Mouse (Mus musculus): ENCODE results near the gene Fanci. TPM values are rescaled to one million over a fixed set of nuclear protein-coding genes. Genes with fewer than 3 reads are reported as not detected.

Fanci gene
- polyA plus RNA-seq, 1 experiment from 2014 or later: 7.1 TPM

- Histone ChIP-seq H3K9me3 (ENCODE audit: control insufficient read depth, low read length) (no peaks in the 10 kb centered on the region), H3K4me1 (ENCODE audit: control insufficient read depth, insufficient read depth, low read length) (no peaks in the 10 kb centered on the region), H3K27ac (ENCODE audit: low read length) (no peak overlapping the region), H3K27me3 (replicated peaks; ENCODE audit: control insufficient read depth, insufficient read depth, low read length) (0 out of 2 replicates have a peak, but pooled peaks cover 2% of the 10 kb centered on the region), H3K4me3 (ENCODE audit: low read length) (no peak overlapping the region), H3K9ac (ENCODE audit: low read depth, low read length) (no peak overlapping the region), H3K36me3 (ENCODE audit: control insufficient read depth, insufficient read depth, low read length) (no peaks in the 10 kb centered on the region), H3K4me2 (ENCODE audit: low read depth, low read length) (no peak overlapping the region)
- no peak for ATAC-seq
- 57% methylated on average over 10 of the region's 10 CpGs for WGBS
Measured at GRCm38 (mm10) chr7:79486528-79486927, 94.8 kb downstream of the Fanci start.

GRCm38 (mm10) chr7:79493915-79494314, 102.2 kb downstream of the Fanci start:
- Histone ChIP-seq H3K4me1 (ENCODE audit: control insufficient read depth, insufficient read depth, low read length) (0 out of 2 replicates have a peak, but pooled peaks cover 3% of the 10 kb centered on the region), H3K36me3 (ENCODE audit: control insufficient read depth, insufficient read depth, low read length) (no peaks in the 10 kb centered on the region), H3K4me3 (ENCODE audit: low read length) (no peak overlapping the region), H3K27me3 (replicated peaks; ENCODE audit: control insufficient read depth, insufficient read depth, low read length) (peaks cover 36% of the 10 kb centered on the region), H3K4me2 (ENCODE audit: low read depth, low read length) (no peak overlapping the region), H3K9me3 (ENCODE audit: control insufficient read depth, low read length) (no peaks in the 10 kb centered on the region), H3K27ac (ENCODE audit: low read length) (no peak overlapping the region), H3K9ac (ENCODE audit: low read depth, low read length) (no peak overlapping the region)
- 11% methylated on average over 8 of the region's 8 CpGs for WGBS
- no peak for ATAC-seq

- ATAC-seq: peak; percentile 82; the same call in 1 of the 2 replicates
Measured at GRCm38 (mm10) chr7:79495988-79496815, 104.5 kb downstream of the Fanci start.

GRCm38 (mm10) chr7:79496816-79497328, 105.1 kb downstream of the Fanci start:
- Histone ChIP-seq H3K4me1 (ENCODE audit: control insufficient read depth, insufficient read depth, low read length) (peaks cover 6% of the 10 kb centered on the region), H3K9me3 (ENCODE audit: control insufficient read depth, low read length) (no peaks in the 10 kb centered on the region), H3K27ac (ENCODE audit: low read length) (no peak overlapping the region), H3K27me3 (replicated peaks; ENCODE audit: control insufficient read depth, insufficient read depth, low read length) (peaks cover 66% of the 10 kb centered on the region), H3K4me2 (ENCODE audit: low read depth, low read length) (no peak overlapping the region), H3K4me3 (ENCODE audit: low read length) (no peak overlapping the region), H3K36me3 (ENCODE audit: control insufficient read depth, insufficient read depth, low read length) (no peaks in the 10 kb centered on the region), H3K9ac (ENCODE audit: low read depth, low read length) (no peak overlapping the region)
- no peak for ATAC-seq
- WGBS: 9% methylated on average over 9 of the region's 9 CpGs

More at GRCm38 (mm10) chr7:79495988-79496815, 104.5 kb downstream of the Fanci start:
- Histone ChIP-seq H3K27ac (ENCODE audit: low read length) (no peak overlapping the region), H3K4me3 (ENCODE audit: low read length) (peak overlapping the region; percentile 31), H3K36me3 (ENCODE audit: control insufficient read depth, insufficient read depth, low read length) (no peaks in the 10 kb centered on the region), H3K9me3 (ENCODE audit: control insufficient read depth, low read length) (no peaks in the 10 kb centered on the region), H3K27me3 (replicated peaks; ENCODE audit: control insufficient read depth, insufficient read depth, low read length) (peaks cover 59% of the 10 kb centered on the region), H3K9ac (ENCODE audit: low read depth, low read length) (no peak overlapping the region), H3K4me1 (ENCODE audit: control insufficient read depth, insufficient read depth, low read length) (peaks cover 6% of the 10 kb centered on the region), H3K4me2 (ENCODE audit: low read depth, low read length) (peak overlapping the region; percentile 58)
- WGBS: 1% methylated on average over 38 of the region's 38 CpGs

GRCm38 (mm10) chr7:79497701-79498115, 106.0 kb downstream of the Fanci start:
- Histone ChIP-seq H3K9me3 (ENCODE audit: control insufficient read depth, low read length) (no peaks in the 10 kb centered on the region), H3K4me2 (ENCODE audit: low read depth, low read length) (no peak overlapping the region), H3K4me1 (ENCODE audit: control insufficient read depth, insufficient read depth, low read length) (peaks cover 6% of the 10 kb centered on the region), H3K27ac (ENCODE audit: low read length) (no peak overlapping the region), H3K9ac (ENCODE audit: low read depth, low read length) (no peak overlapping the region), H3K27me3 (replicated peaks; ENCODE audit: control insufficient read depth, insufficient read depth, low read length) (peaks cover 74% of the 10 kb centered on the region), H3K4me3 (ENCODE audit: low read length) (no peak overlapping the region), H3K36me3 (ENCODE audit: control insufficient read depth, insufficient read depth, low read length) (no peaks in the 10 kb centered on the region)
- no peak for ATAC-seq
- 6% methylated on average over 20 of the region's 20 CpGs for WGBS

GRCm38 (mm10) chr7:79498356-79498755, 106.6 kb downstream of the Fanci start:
- WGBS: 11% methylated on average over 6 of the region's 6 CpGs
- H3K27me3 ChIP-seq (replicated peaks; ENCODE audit: control insufficient read depth, insufficient read depth, low read length): peaks cover 80% of the 10 kb centered on the region
- ATAC-seq: no peak

GRCm38 (mm10) chr7:79498965-79499595, 107.4 kb downstream of the Fanci start:
- ATAC-seq: 0 out of 2 replicates have a peak, but pooled peaks have one; percentile 34
- H3K4me3 ChIP-seq (ENCODE audit: low read length): no peak overlapping the region
- peaks cover 83% of the 10 kb centered on the region for H3K27me3 ChIP-seq (replicated peaks; ENCODE audit: control insufficient read depth, insufficient read depth, low read length)
- H3K27ac ChIP-seq (ENCODE audit: low read length): no peak overlapping the region
- no peaks in the 10 kb centered on the region for H3K36me3 ChIP-seq (ENCODE audit: control insufficient read depth, insufficient read depth, low read length)
- peaks cover 6% of the 10 kb centered on the region for H3K4me1 ChIP-seq (ENCODE audit: control insufficient read depth, insufficient read depth, low read length)
- no peaks in the 10 kb centered on the region for H3K9me3 ChIP-seq (ENCODE audit: control insufficient read depth, low read length)
- no peak overlapping the region for H3K4me2 ChIP-seq (ENCODE audit: low read depth, low read length)
- H3K9ac ChIP-seq (ENCODE audit: low read depth, low read length): no peak overlapping the region
- 1% methylated on average over 35 of the region's 35 CpGs for WGBS

More at GRCm38 (mm10) chr7:79498356-79498755, 106.6 kb downstream of the Fanci start:
- Histone ChIP-seq H3K4me1 (ENCODE audit: control insufficient read depth, insufficient read depth, low read length) (peaks cover 6% of the 10 kb centered on the region), H3K27ac (ENCODE audit: low read length) (no peak overlapping the region), H3K9me3 (ENCODE audit: control insufficient read depth, low read length) (no peaks in the 10 kb centered on the region), H3K9ac (ENCODE audit: low read depth, low read length) (no peak overlapping the region), H3K4me3 (ENCODE audit: low read length) (no peak overlapping the region), H3K36me3 (ENCODE audit: control insufficient read depth, insufficient read depth, low read length) (no peaks in the 10 kb centered on the region), H3K4me2 (ENCODE audit: low read depth, low read length) (no peak overlapping the region)

Other genes with a start within 250 kb of the Fanci start
- 184 and 188 TPM in 2 replicates for gene Mfge8, start 242.9 kb upstream of the Fanci start, polyA plus RNA-seq (2015; fragmentation: Nextera tagmentation; extraction: Ambion mirVana)
- 11.5 and 15.1 TPM in 2 replicates for gene Abhd2, start 118.7 kb upstream of the Fanci start, polyA plus RNA-seq (2015; fragmentation: Nextera tagmentation; extraction: Ambion mirVana)
- 0.16 and 0.27 TPM in 2 replicates for gene Rlbp1, start 4.9 kb upstream of the Fanci start, polyA plus RNA-seq (2015; fragmentation: Nextera tagmentation; extraction: Ambion mirVana)
- 39.1 and 42.8 TPM in 2 replicates for gene Polg, start 74.4 kb downstream of the Fanci start, polyA plus RNA-seq (2015; fragmentation: Nextera tagmentation; extraction: Ambion mirVana)
- 0.20 and 0.23 TPM in 2 replicates for gene Rhcg, start 225.7 kb downstream of the Fanci start, polyA plus RNA-seq (2015; fragmentation: Nextera tagmentation; extraction: Ambion mirVana)